Comparison of ENCODE assay signal across 7 mouse cellular contexts in genomic region chr9:50658941-50659388, GRCm38 (mm10). TPM values are rescaled to one million over a fixed set of nuclear protein-coding genes. Genes with fewer than 3 reads are reported as not detected.
DNase-seq lines count a peak whose midpoint lies in the region; ATAC-seq and TF ChIP-seq lines count a peak whose summit lies in the region.

No protein-coding gene starts in this region.

- H3K27ac ChIP-seq in kidney, embryonic 16.5 days (ENCODE audit: low read length), result peak overlapping the region; percentile 84
- peak overlapping the region; percentile 63 for H3K27ac ChIP-seq in small intestine, adult 2 months (ENCODE audit: insufficient read depth, low read depth, low read length)

- TF ChIP-seq CTCF in Patski (IDR thresholded peaks at IDR 0.05), result no peak
- TF ChIP-seq CTCF in small intestine, adult 2 months (IDR thresholded peaks at IDR 0.05; ENCODE audit: extremely low read depth, insufficient read length, insufficient replicate concordance, low read depth, low read length), result no peak

- H3K9ac ChIP-seq in kidney, embryonic 16.5 days (replicated peaks; ENCODE audit: low read length), result peak overlapping the region; percentile 92

- WGBS in kidney, embryonic 16.5 days, result under 1% methylated on average over 28 of the region's 28 CpGs
- under 1% methylated on average over 28 of the region's 28 CpGs for WGBS in small intestine, adult 2 months

- no peaks in the 10 kb centered on the region for H3K27me3 ChIP-seq in kidney, embryonic 16.5 days (ENCODE audit: insufficient read depth, low read length)
- H3K27me3 ChIP-seq in Patski, result no peaks in the 10 kb centered on the region
- H3K27me3 ChIP-seq in small intestine, adult 2 months (ENCODE audit: control insufficient read depth, insufficient read depth, low read length), result 0 out of 2 replicates have a peak, but pooled peaks cover 5% of the 10 kb centered on the region

- H3K9me3 ChIP-seq in kidney, embryonic 16.5 days (ENCODE audit: low read length), result no peaks in the 10 kb centered on the region

- no peak for TF ChIP-seq POLR2A in small intestine, adult 2 months (IDR thresholded peaks at IDR 0.05; ENCODE audit: low read depth, low read length)

- peaks cover 13% of the 10 kb centered on the region for H3K4me1 ChIP-seq in kidney, embryonic 16.5 days (ENCODE audit: insufficient read depth, low read length)
- H3K4me1 ChIP-seq in small intestine, adult 2 months (ENCODE audit: control insufficient read depth, insufficient read depth, insufficient read length, low read length), result no peaks in the 10 kb centered on the region

- POLR2A ChIA-PET in Patski (lab: Charles Lee), result interaction anchor here (0.6 to 1.5 kb wide), 3 partner anchors 9 to 456 kb away, joined by 3 to 10 read pairs (median 4); no protein-coding TSS in a partner anchor

- CTCF ChIA-PET in Patski (lab: Charles Lee), result interaction anchor here (2.5 kb wide), 1 partner anchor 12 kb away, joined by 6 read pairs; no protein-coding TSS in a partner anchor

- peaks cover 16% of the 10 kb centered on the region; the same call in 1 of the 2 replicates for H3K36me3 ChIP-seq in kidney, embryonic 16.5 days (ENCODE audit: insufficient read depth, low read length)
- H3K36me3 ChIP-seq in small intestine, adult 2 months (ENCODE audit: control insufficient read depth, insufficient read depth, low read length), result peaks cover 9% of the 10 kb centered on the region

- peak overlapping the region; percentile 93 for H3K4me3 ChIP-seq in kidney, embryonic 16.5 days (ENCODE audit: low read length)
- peak overlapping the region; percentile 83 for H3K4me3 ChIP-seq in small intestine, adult 2 months (ENCODE audit: low read depth, low read length)

- in situ Hi-C loops in Patski (cut with MboI; ENCODE audit: low pct_unique_long_range_greater_than_20kb), result loop anchor here (25.0 kb wide), 1 partner anchor 1597 kb away; the partner anchor contains the start of gene Zw10

- DNase-seq in kidney, postnatal 4 days, result no peak
- DNase-seq in Patski (ENCODE audit: low read depth, low spot score), result no peak
- peak; percentile 44 for DNase-seq in liver
- no peak for DNase-seq in cerebellum, postnatal 10 days

- peak; percentile 77 for ATAC-seq in kidney, embryonic 16.5 days (ENCODE audit: low FRiP score, low TSS enrichment)
- ATAC-seq in Patski, result peak; percentile 27
- ATAC-seq in erythroid progenitor cell, adult 5-6 weeks (replicated peaks; ENCODE audit: low FRiP score, poor library complexity, severe bottlenecking), result peak; percentile 32

- H3K4me2 ChIP-seq in kidney, embryonic 16.5 days (replicated peaks; ENCODE audit: low read depth, low read length), result peak overlapping the region; percentile 63

RNA-seq across cellular contexts. Expression of gene Dlat, which starts 0.6 kb away (rescaled TPM):
- 64.0 and 67.9 TPM in 2 replicates for polyA plus RNA-seq in kidney, embryonic 16.5 days (2015; fragmentation: Nextera tagmentation; extraction: Ambion mirVana)
- polyA plus RNA-seq in Patski (2021), result 134 TPM
- total RNA-seq in erythroid progenitor cell, adult 5-6 weeks (2015; ENCODE audit: low replicate concordance), result 8.0 and 12.3 TPM in 2 replicates
- total RNA-seq in erythroid progenitor cell, adult 5-6 weeks (2017; ENCODE audit: low replicate concordance), result 6.9 and 15.3 TPM in 2 replicates
- 5.3 and 10.2 TPM in 2 replicates for polyA plus RNA-seq in small intestine, adult 2 months (2012; rRNA removed)

RNA-seq across cellular contexts. Expression of gene Nkapd1, which starts 41.7 kb away (rescaled TPM):
- polyA plus RNA-seq in kidney, embryonic 16.5 days (2015; fragmentation: Nextera tagmentation; extraction: Ambion mirVana), result 17.0 and 17.9 TPM in 2 replicates
- polyA plus RNA-seq in Patski (2021), result 25.4 TPM
- 11.3 and 16.9 TPM in 2 replicates for total RNA-seq in erythroid progenitor cell, adult 5-6 weeks (2015; ENCODE audit: low replicate concordance)
- total RNA-seq in erythroid progenitor cell, adult 5-6 weeks (2017; ENCODE audit: low replicate concordance), result 7.2 and 11.9 TPM in 2 replicates
- polyA plus RNA-seq in small intestine, adult 2 months (2012; rRNA removed), result 1.2 and 1.6 TPM in 2 replicates

RNA-seq across cellular contexts. Expression of gene Pih1d2, which starts 41.8 kb away (rescaled TPM):
- polyA plus RNA-seq in kidney, embryonic 16.5 days (2015; fragmentation: Nextera tagmentation; extraction: Ambion mirVana), result 4.9 and 5.3 TPM in 2 replicates
- polyA plus RNA-seq in Patski (2021), result 8.2 TPM
- total RNA-seq in erythroid progenitor cell, adult 5-6 weeks (2015; ENCODE audit: low replicate concordance), result not detected in 2 replicates
- total RNA-seq in erythroid progenitor cell, adult 5-6 weeks (2017; ENCODE audit: low replicate concordance), result 0.64 TPM in 1 of 2 replicates, not detected in the other
- 0.28 TPM in 2 replicates for polyA plus RNA-seq in small intestine, adult 2 months (2012; rRNA removed)

RNA-seq across cellular contexts. Expression of gene Timm8b, which starts 55.3 kb away (rescaled TPM):
- 232 and 245 TPM in 2 replicates for polyA plus RNA-seq in kidney, embryonic 16.5 days (2015; fragmentation: Nextera tagmentation; extraction: Ambion mirVana)
- 247 TPM for polyA plus RNA-seq in Patski (2021)
- 29.6 and 98.1 TPM in 2 replicates for total RNA-seq in erythroid progenitor cell, adult 5-6 weeks (2015; ENCODE audit: low replicate concordance)
- total RNA-seq in erythroid progenitor cell, adult 5-6 weeks (2017; ENCODE audit: low replicate concordance), result 22.5 and 77.4 TPM in 2 replicates
- 93.7 and 98.1 TPM in 2 replicates for polyA plus RNA-seq in small intestine, adult 2 months (2012; rRNA removed)

RNA-seq across cellular contexts. Expression of gene Sdhd, which starts 55.4 kb away (rescaled TPM):
- polyA plus RNA-seq in kidney, embryonic 16.5 days (2015; fragmentation: Nextera tagmentation; extraction: Ambion mirVana), result 417 and 453 TPM in 2 replicates
- 418 TPM for polyA plus RNA-seq in Patski (2021)
- total RNA-seq in erythroid progenitor cell, adult 5-6 weeks (2015; ENCODE audit: low replicate concordance), result 79.6 and 82.2 TPM in 2 replicates
- 43.1 and 59.0 TPM in 2 replicates for total RNA-seq in erythroid progenitor cell, adult 5-6 weeks (2017; ENCODE audit: low replicate concordance)
- 307 and 325 TPM in 2 replicates for polyA plus RNA-seq in small intestine, adult 2 months (2012; rRNA removed)

Comparison
In these comparisons a context has a peak if more than half of its experiments do, and no peak if none do; other contexts are left out.
1. ATAC-seq: peak in every context shown above with its lines; median percentile 77 in kidney, embryonic 16.5 days; 32 in erythroid progenitor cell, adult 5-6 weeks; 27 in Patski.